Mouse (Mus musculus): ENCODE results near the gene Lax1.
"Not testable (repeated sequence)": the region's sequence is repeated elsewhere in the genome, so short reads cannot be mapped to it uniquely, and the experiment has no call there.

The Lax1 gene

GRCm38 (mm10) chr1:133685749-133686519 is 4.0 kb downstream of the Lax1 start:
- DNase-seq: no peak

- no peak for DNase-seq
These were observed 18.1 kb downstream of the Lax1 start for GRCm38 (mm10) chr1:133671801-133672200.

- DNase-seq: no peak
These were observed 18.6 kb downstream of the Lax1 start for GRCm38 (mm10) chr1:133671266-133671665.

- no peak for DNase-seq
These were observed 19.1 kb downstream of the Lax1 start for GRCm38 (mm10) chr1:133670776-133671175.

- DNase-seq: no peak
These were observed 19.7 kb downstream of the Lax1 start for GRCm38 (mm10) chr1:133670190-133670589.

- DNase-seq: no peak
These were observed 21.3 kb downstream of the Lax1 start for GRCm38 (mm10) chr1:133668618-133669017.

- no peak for DNase-seq
These were observed 22.2 kb downstream of the Lax1 start for GRCm38 (mm10) chr1:133667721-133668120.

GRCm38 (mm10) chr1:133665713-133666112 is 24.2 kb downstream of the Lax1 start:
- DNase-seq: not testable (repeated sequence)

- no peak for DNase-seq
These were observed 25.5 kb downstream of the Lax1 start for GRCm38 (mm10) chr1:133664203-133664970.

GRCm38 (mm10) chr1:133663427-133663826 is 26.5 kb downstream of the Lax1 start:
- no peak for DNase-seq

GRCm38 (mm10) chr1:133662941-133663340 is 27.0 kb downstream of the Lax1 start:
- DNase-seq: no peak

- DNase-seq: peak; percentile 92
These were observed 28.5 kb downstream of the Lax1 start, which contains the start of gene Gm38394 for GRCm38 (mm10) chr1:133661203-133661933. Gene Gm38394 (minus strand): TSS chr1:133661318.

- no peak for DNase-seq
These were observed 29.3 kb downstream of the Lax1 start, which contains the start of gene Zbed6 for GRCm38 (mm10) chr1:133660466-133661202. Gene Zbed6 (minus strand): TSS chr1:133660885.

- DNase-seq: no peak
These were observed 31.0 kb downstream of the Lax1 start for GRCm38 (mm10) chr1:133658878-133659277.

- no peak for DNase-seq
These were observed 33.1 kb downstream of the Lax1 start for GRCm38 (mm10) chr1:133656811-133657210.

- DNase-seq: no peak
These were observed 36.9 kb downstream of the Lax1 start for GRCm38 (mm10) chr1:133653033-133653432.

- no peak for DNase-seq
These were observed 39.4 kb downstream of the Lax1 start for GRCm38 (mm10) chr1:133650288-133651055.

- DNase-seq: no peak
These were observed 44.3 kb downstream of the Lax1 start for GRCm38 (mm10) chr1:133645652-133646051.

- no peak for DNase-seq
These were observed 48.7 kb downstream of the Lax1 start for GRCm38 (mm10) chr1:133641163-133641562.

- DNase-seq: no peak
These were observed 51.4 kb downstream of the Lax1 start for GRCm38 (mm10) chr1:133638517-133638916.

GRCm38 (mm10) chr1:133632168-133632567 is 57.7 kb downstream of the Lax1 start:
- DNase-seq: no peak

All from right cerebral cortex, postnatal 25 days (tissue).